Mouse (Mus musculus) frontal cortex, adult (tissue): ENCODE data around the gene Wdr90.
A peak's percentile ranks its signal among the peaks of the same experiment; 100 is the strongest.

Experiments used
- ATAC-seq: cut with Nextera tagmentation; 2 replicates; pipeline ENCODE4 v1.9.2; 2017; ENCODE audit warnings: mild to moderate bottlenecking, moderate library complexity, mixed read lengths; ENCODE audit not compliant: low TSS enrichment

The Wdr90 gene

GRCm38 (mm10) chr17:25861704-25862612, 657 bp upstream of the Wdr90 start:
- peak; percentile 20; the same call in 1 of the 2 replicates for ATAC-seq

- ATAC-seq = no peak
Observed at GRCm38 (mm10) chr17:25860229-25860628, 1.1 kb downstream of the Wdr90 start.

GRCm38 (mm10) chr17:25844396-25844901, 16.9 kb downstream of the Wdr90 start, which contains the start of gene Rhot2:
TSS of gene Rhot2 (minus strand) at chr17:25844851.
- peak; percentile 95 for ATAC-seq

GRCm38 (mm10) chr17:25843636-25844395, 17.5 kb downstream of the Wdr90 start:
- ATAC-seq = 0 out of 2 replicates have a peak, but pooled peaks have one; percentile 5

GRCm38 (mm10) chr17:25843122-25843521, 18.2 kb downstream of the Wdr90 start:
- ATAC-seq = no peak

- ATAC-seq = no peak
Observed at GRCm38 (mm10) chr17:25842509-25842908, 18.8 kb downstream of the Wdr90 start.

- no peak for ATAC-seq
Observed at GRCm38 (mm10) chr17:25841117-25841880, 20.0 kb downstream of the Wdr90 start, which contains the start of gene Gm20683. TSS of gene Gm20683 (minus strand) at chr17:25841763.

GRCm38 (mm10) chr17:25840519-25840918, 20.8 kb downstream of the Wdr90 start:
- no peak for ATAC-seq

GRCm38 (mm10) chr17:25839455-25840235, 21.7 kb downstream of the Wdr90 start:
- no peak for ATAC-seq

- no peak for ATAC-seq
Observed at GRCm38 (mm10) chr17:25838904-25839303, 22.4 kb downstream of the Wdr90 start.

- ATAC-seq = no peak
Observed at GRCm38 (mm10) chr17:25837533-25837932, 23.8 kb downstream of the Wdr90 start.

GRCm38 (mm10) chr17:25837076-25837410, 24.3 kb downstream of the Wdr90 start, which contains the start of gene Rhbdl1:
TSS of gene Rhbdl1 (minus strand) at chr17:25837295.
- ATAC-seq = peak; percentile 56

GRCm38 (mm10) chr17:25836397-25837075, 24.8 kb downstream of the Wdr90 start:
- no peak for ATAC-seq

- ATAC-seq = no peak
Observed at GRCm38 (mm10) chr17:25835816-25836215, 25.5 kb downstream of the Wdr90 start.

- no peak for ATAC-seq
Observed at GRCm38 (mm10) chr17:25835301-25835700, 26.0 kb downstream of the Wdr90 start.

GRCm38 (mm10) chr17:25834595-25835222, 26.6 kb downstream of the Wdr90 start:
- ATAC-seq = no peak

GRCm38 (mm10) chr17:25833961-25834594, 27.2 kb downstream of the Wdr90 start:
- ATAC-seq = no peak

GRCm38 (mm10) chr17:25833291-25833663, 28.0 kb downstream of the Wdr90 start, which contains the start of gene Stub1:
TSS of gene Stub1 (minus strand) at chr17:25833404.
- ATAC-seq = peak; percentile 9; the same call in 1 of the 2 replicates
